In genomic region chr9:37625129-37625528, GRCm38 (mm10) we compare ENCODE assay signal across 15 mouse cellular contexts. TPM values are rescaled to one million over a fixed set of nuclear protein-coding genes. Genes with fewer than 3 reads are reported as not detected.
DNase-seq lines count a peak whose midpoint lies in the region; ATAC-seq lines count a peak whose summit lies in the region.
"Had no signal": no experiment of that assay in that cellular context is flagged by ENCODE, and none has a peak within 500 bp of the region (broad histone marks: within the 10 kb centered on the region; RNA-seq: fewer than 3 reads in every experiment).

No protein-coding gene starts in this region.

- H3K4me2 ChIP-seq in hindbrain, embryonic 13.5 days = peak overlapping the region; percentile 40
- peak overlapping the region; percentile 40 for H3K4me2 ChIP-seq in midbrain, embryonic 15.5 days

- ATAC-seq in hindbrain, embryonic 13.5 days (ENCODE audit: low FRiP score) = peak; percentile 84
- ATAC-seq in midbrain, embryonic 15.5 days (replicated peaks) = peak; percentile 86

- H3K9me3 ChIP-seq in hindbrain, embryonic 13.5 days = no peaks in the 10 kb centered on the region
- H3K9me3 ChIP-seq in midbrain, embryonic 15.5 days = no peaks in the 10 kb centered on the region

- DNase-seq in A20 (ENCODE audit: low read depth, low spot score) = peak; percentile 55
- peak; percentile 34 for DNase-seq in brain, adult 2 months (ENCODE audit: low read depth, low spot score)
- no peak for DNase-seq in right cerebral cortex, postnatal 36 days (ENCODE audit: low spot score in 2 of 2)
- no peak for DNase-seq in adrenal gland, postnatal 10 days
- DNase-seq in cerebellum, adult 9-11 months = no peak
- DNase-seq in kidney, adult 11 months = no peak
- DNase-seq: lung, adult 2 months had no signal

- no peaks in the 10 kb centered on the region for H3K36me3 ChIP-seq in hindbrain, embryonic 13.5 days
- no peaks in the 10 kb centered on the region for H3K36me3 ChIP-seq in midbrain, embryonic 15.5 days (replicated peaks)

- no peaks in the 10 kb centered on the region for H3K27me3 ChIP-seq in hindbrain, embryonic 13.5 days
- no peaks in the 10 kb centered on the region for H3K27me3 ChIP-seq in midbrain, embryonic 15.5 days (replicated peaks)

- H3K4me3 ChIP-seq in hindbrain, embryonic 13.5 days = no peak overlapping the region
- no peak overlapping the region for H3K4me3 ChIP-seq in midbrain, embryonic 15.5 days

- 13% methylated on average over 3 of the region's 3 CpGs for WGBS in hindbrain, embryonic 13.5 days
- WGBS in midbrain, embryonic 15.5 days = 15% methylated on average over 3 of the region's 3 CpGs

- peaks cover 29% of the 10 kb centered on the region for H3K4me1 ChIP-seq in hindbrain, embryonic 13.5 days (replicated peaks)
- H3K4me1 ChIP-seq in midbrain, embryonic 15.5 days = peaks cover 26% of the 10 kb centered on the region

- peak overlapping the region; percentile 59; the same call in 1 of the 2 replicates for H3K9ac ChIP-seq in hindbrain, embryonic 13.5 days
- 0 out of 2 replicates have a peak overlapping the region, but pooled peaks have one; percentile 13 for H3K9ac ChIP-seq in midbrain, embryonic 15.5 days

- H3K27ac ChIP-seq in hindbrain, embryonic 13.5 days = peak overlapping the region; percentile 91
- H3K27ac ChIP-seq in midbrain, embryonic 15.5 days = peak overlapping the region; percentile 83

RNA-seq across cellular contexts. Expression of gene Spa17, which starts 11.6 kb away (rescaled TPM):
- 16.1 and 17.1 TPM in 2 replicates for polyA plus RNA-seq in hindbrain, embryonic 13.5 days (2015; fragmentation: Nextera tagmentation; extraction: Ambion mirVana)
- polyA plus RNA-seq in midbrain, embryonic 15.5 days (2015; fragmentation: Nextera tagmentation; extraction: Ambion mirVana) = 8.5 and 8.6 TPM in 2 replicates
- total RNA-seq in adrenal gland, postnatal 10 days (2021) = 1 to 10 TPM; 3.5 to 3.7 TPM

RNA-seq across cellular contexts. Expression of gene Tbrg1, which starts 32.0 kb away (rescaled TPM):
- 89.2 and 95.8 TPM in 2 replicates for polyA plus RNA-seq in hindbrain, embryonic 13.5 days (2015; fragmentation: Nextera tagmentation; extraction: Ambion mirVana)
- 83.6 and 92.9 TPM in 2 replicates for polyA plus RNA-seq in midbrain, embryonic 15.5 days (2015; fragmentation: Nextera tagmentation; extraction: Ambion mirVana)
- 10 to 100 TPM; 81.4 to 88.9 TPM for total RNA-seq in adrenal gland, postnatal 10 days (2021)

RNA-seq across cellular contexts. Expression of gene Panx3, which starts 43.9 kb away (rescaled TPM):
- polyA plus RNA-seq in hindbrain, embryonic 13.5 days (2015; fragmentation: Nextera tagmentation; extraction: Ambion mirVana) = 0.08 and 0.47 TPM in 2 replicates
- polyA plus RNA-seq in midbrain, embryonic 15.5 days (2015; fragmentation: Nextera tagmentation; extraction: Ambion mirVana) = not detected in 2 replicates
- under 1 TPM in 1 of 2 experiments, not detected in 1; 0.99 TPM for total RNA-seq in adrenal gland, postnatal 10 days (2021)
- total RNA-seq: megakaryocyte, adult 5-6 weeks; neutrophil, adult 5-6 weeks had no signal
- polyA plus RNA-seq: gonadal fat pad, adult 2 months; heart, postnatal 0 days; intestine, embryonic 16.5 days; lung, adult 2 months; thymus, postnatal 0 days had no signal

Comparison
In these comparisons a context has a peak if more than half of its experiments do, and no peak if none do; other contexts are left out.
1. DNase-seq: peak in A20 (single experiment) and brain, adult 2 months (single experiment); none in right cerebral cortex, postnatal 36 days (0 of 2), adrenal gland, postnatal 10 days (single experiment), cerebellum, adult 9-11 months (single experiment) and kidney, adult 11 months (single experiment).